ENCODE assay signal across 8 mouse cellular contexts in genomic region chr11:101468731-101469130, GRCm38 (mm10). TPM values are rescaled to one million over a fixed set of nuclear protein-coding genes. Genes with fewer than 3 reads are reported as not detected.
DNase-seq lines count a peak whose midpoint lies in the region; ATAC-seq and TF ChIP-seq lines count a peak whose summit lies in the region.

No protein-coding gene starts in this region.

- peak overlapping the region; percentile 98 for H3K4me2 ChIP-seq in heart, embryonic 11.5 days
- H3K4me2 ChIP-seq in hindbrain, embryonic 11.5 days (replicated peaks; ENCODE audit: low read depth, low read length): peak overlapping the region; percentile 64
- H3K4me2 ChIP-seq in midbrain, embryonic 12.5 days (replicated peaks): peak overlapping the region; percentile 76

- peak overlapping the region; percentile 57 for H3K27ac ChIP-seq in heart, embryonic 11.5 days (ENCODE audit: low read depth, low read length)
- no peak overlapping the region for H3K27ac ChIP-seq in ES-Bruce4 (ENCODE audit: insufficient read depth, low read length)
- peak overlapping the region; percentile 92 for H3K27ac ChIP-seq in hindbrain, embryonic 11.5 days (ENCODE audit: low read depth, low read length)
- peak overlapping the region; percentile 90 for H3K27ac ChIP-seq in midbrain, embryonic 12.5 days (replicated peaks)

- intact Hi-C loops in heart, postnatal 10 days (cut with DNase I): loop anchor here (5.0 kb wide), 1 partner anchor 84 kb away; the partner anchor contains the start of genes Brca1 and Nbr1

- TF ChIP-seq EP300 in ES-Bruce4 (IDR thresholded peaks at IDR 0.05; ENCODE audit: insufficient read depth, low read depth, low read length): no peak

- 5% methylated on average over 13 of the region's 13 CpGs for WGBS in heart, embryonic 11.5 days (ENCODE audit: insufficient replicate concordance)
- 7% methylated on average over 13 of the region's 13 CpGs for WGBS in hindbrain, embryonic 11.5 days
- 4% methylated on average over 13 of the region's 13 CpGs for WGBS in midbrain, embryonic 12.5 days

- H3K36me3 ChIP-seq in heart, embryonic 11.5 days (ENCODE audit: control insufficient read depth, insufficient read depth, low read length): no peaks in the 10 kb centered on the region
- H3K36me3 ChIP-seq in ES-Bruce4 (ENCODE audit: control insufficient read depth, insufficient read depth, low read length, poor library complexity, severe bottlenecking): no peaks in the 10 kb centered on the region
- no peaks in the 10 kb centered on the region for H3K36me3 ChIP-seq in hindbrain, embryonic 11.5 days (ENCODE audit: control insufficient read depth, insufficient read depth, low read length)
- peaks cover 12% of the 10 kb centered on the region for H3K36me3 ChIP-seq in midbrain, embryonic 12.5 days

- peak overlapping the region; percentile 68 for H3K4me3 ChIP-seq in heart, embryonic 11.5 days (ENCODE audit: low read depth, low read length)
- H3K4me3 ChIP-seq in ES-Bruce4 (ENCODE audit: low read depth, low read length): peak overlapping the region; percentile 86
- peak overlapping the region; percentile 90 for H3K4me3 ChIP-seq in hindbrain, embryonic 11.5 days (ENCODE audit: low read depth, low read length)
- peak overlapping the region; percentile 78 for H3K4me3 ChIP-seq in midbrain, embryonic 12.5 days

- no peaks in the 10 kb centered on the region for H3K27me3 ChIP-seq in heart, embryonic 11.5 days (ENCODE audit: control insufficient read depth, insufficient read depth, low read length)
- no peaks in the 10 kb centered on the region for H3K27me3 ChIP-seq in ES-Bruce4 (ENCODE audit: control insufficient read depth, insufficient read depth, low read length, poor library complexity, severe bottlenecking)
- no peaks in the 10 kb centered on the region for H3K27me3 ChIP-seq in hindbrain, embryonic 11.5 days (ENCODE audit: control insufficient read depth, insufficient read depth, low read length)
- peaks cover 3% of the 10 kb centered on the region; the same call in 1 of the 2 replicates for H3K27me3 ChIP-seq in midbrain, embryonic 12.5 days

- DNase-seq in heart, postnatal 10 days: no peak
- no peak for DNase-seq in hindbrain, embryonic 11.5 days (ENCODE audit: low spot score)
- no peak for DNase-seq in adrenal gland, postnatal 25 days
- DNase-seq in spleen, adult 12 weeks (ENCODE audit: low spot score): no peak
- DNase-seq in frontal cortex, adult 2 months (ENCODE audit: extremely low spot score in 1 of 2, low spot score in 1 of 2): no peak

- TF ChIP-seq POLR2A in ES-Bruce4 (IDR thresholded peaks at IDR 0.05; ENCODE audit: insufficient read depth, low read length): no peak

- H3K9me3 ChIP-seq in heart, embryonic 11.5 days (replicated peaks; ENCODE audit: control insufficient read depth, low read length): no peaks in the 10 kb centered on the region
- no peaks in the 10 kb centered on the region for H3K9me3 ChIP-seq in ES-Bruce4 (replicated peaks; ENCODE audit: control insufficient read depth, insufficient read depth, low read length, poor library complexity, severe bottlenecking)
- H3K9me3 ChIP-seq in hindbrain, embryonic 11.5 days (ENCODE audit: control insufficient read depth, low read length): no peaks in the 10 kb centered on the region
- H3K9me3 ChIP-seq in midbrain, embryonic 12.5 days: no peaks in the 10 kb centered on the region

- H3K9ac ChIP-seq in heart, embryonic 11.5 days (ENCODE audit: low read depth, low read length): peak overlapping the region; percentile 83
- H3K9ac ChIP-seq in ES-Bruce4 (ENCODE audit: low read depth, poor library complexity, severe bottlenecking): peak overlapping the region; percentile 91
- peak overlapping the region; percentile 95 for H3K9ac ChIP-seq in hindbrain, embryonic 11.5 days (ENCODE audit: low read depth, low read length)
- peak overlapping the region; percentile 83 for H3K9ac ChIP-seq in midbrain, embryonic 12.5 days (replicated peaks)

- no peak for ATAC-seq in heart, embryonic 11.5 days (replicated peaks; ENCODE audit: insufficient number of reproducible peaks, low FRiP score, low TSS enrichment)
- ATAC-seq in hindbrain, embryonic 11.5 days (ENCODE audit: low FRiP score): peak; percentile 2; the same call in 1 of the 2 replicates
- no peak for ATAC-seq in midbrain, embryonic 12.5 days (ENCODE audit: low FRiP score, low read depth)

- H3K4me1 ChIP-seq in heart, embryonic 11.5 days (ENCODE audit: control insufficient read depth, insufficient read depth, low read length): peaks cover 32% of the 10 kb centered on the region
- peaks cover 6% of the 10 kb centered on the region for H3K4me1 ChIP-seq in ES-Bruce4 (ENCODE audit: control insufficient read depth, insufficient read depth, low read length)
- peaks cover 19% of the 10 kb centered on the region for H3K4me1 ChIP-seq in hindbrain, embryonic 11.5 days (replicated peaks; ENCODE audit: control insufficient read depth, insufficient read depth, low read length)
- H3K4me1 ChIP-seq in midbrain, embryonic 12.5 days: peaks cover 50% of the 10 kb centered on the region

- no peak for TF ChIP-seq CTCF in ES-Bruce4 (IDR thresholded peaks at IDR 0.05; ENCODE audit: low read depth, low read length)

RNA-seq across cellular contexts. Expression of gene Vat1, which starts 2.7 kb away (rescaled TPM):
- 26.5 and 31.7 TPM in 2 replicates for polyA plus RNA-seq in heart, embryonic 11.5 days (2014; fragmentation: Nextera tagmentation; extraction: Ambion mirVana)
- total RNA-seq in heart, postnatal 10 days (2021): 10 to 100 TPM; 50.1 to 50.4 TPM
- polyA plus RNA-seq in ES-Bruce4 (2011; ENCODE audit: insufficient read depth, insufficient read length, low read depth, missing spikeins): 91.2 and 101 TPM in 2 replicates
- polyA plus RNA-seq in hindbrain, embryonic 11.5 days (2014; fragmentation: Nextera tagmentation; extraction: Ambion mirVana): 74.5 and 89.4 TPM in 2 replicates
- polyA plus RNA-seq in midbrain, embryonic 12.5 days (2016; fragmentation: Nextera tagmentation; extraction: Ambion mirVana): 69.3 and 73.0 TPM in 2 replicates
- total RNA-seq in adrenal gland, postnatal 25 days (2021): 104 and 112 TPM in 2 replicates
- polyA plus RNA-seq in frontal cortex, adult 2 months (2012; rRNA removed): 41.3 and 41.4 TPM in 2 replicates

RNA-seq across cellular contexts. Expression of gene Rnd2, which starts 3.9 kb away (rescaled TPM):
- 17.5 and 22.3 TPM in 2 replicates for polyA plus RNA-seq in heart, embryonic 11.5 days (2014; fragmentation: Nextera tagmentation; extraction: Ambion mirVana)
- total RNA-seq in heart, postnatal 10 days (2021): 1 to 10 TPM; 6.5 to 8.4 TPM
- polyA plus RNA-seq in ES-Bruce4 (2011; ENCODE audit: insufficient read depth, insufficient read length, low read depth, missing spikeins): 11.2 and 11.4 TPM in 2 replicates
- 88.0 and 127 TPM in 2 replicates for polyA plus RNA-seq in hindbrain, embryonic 11.5 days (2014; fragmentation: Nextera tagmentation; extraction: Ambion mirVana)
- 89.5 and 92.3 TPM in 2 replicates for polyA plus RNA-seq in midbrain, embryonic 12.5 days (2016; fragmentation: Nextera tagmentation; extraction: Ambion mirVana)
- total RNA-seq in adrenal gland, postnatal 25 days (2021): 8.1 and 11.1 TPM in 2 replicates
- 155 and 173 TPM in 2 replicates for polyA plus RNA-seq in frontal cortex, adult 2 months (2012; rRNA removed)

RNA-seq across cellular contexts. Expression of gene Ifi35, which starts 20.5 kb away (rescaled TPM):
- 10.2 and 11.8 TPM in 2 replicates for polyA plus RNA-seq in heart, embryonic 11.5 days (2014; fragmentation: Nextera tagmentation; extraction: Ambion mirVana)
- 10 to 100 TPM; 12.9 to 13.7 TPM for total RNA-seq in heart, postnatal 10 days (2021)
- polyA plus RNA-seq in ES-Bruce4 (2011; ENCODE audit: insufficient read depth, insufficient read length, low read depth, missing spikeins): 6.7 and 9.0 TPM in 2 replicates
- polyA plus RNA-seq in hindbrain, embryonic 11.5 days (2014; fragmentation: Nextera tagmentation; extraction: Ambion mirVana): 4.5 and 5.0 TPM in 2 replicates
- polyA plus RNA-seq in midbrain, embryonic 12.5 days (2016; fragmentation: Nextera tagmentation; extraction: Ambion mirVana): 3.0 and 3.9 TPM in 2 replicates
- 33.5 and 39.5 TPM in 2 replicates for total RNA-seq in adrenal gland, postnatal 25 days (2021)
- 9.0 and 9.1 TPM in 2 replicates for polyA plus RNA-seq in frontal cortex, adult 2 months (2012; rRNA removed)

RNA-seq across cellular contexts. Expression of gene Rpl27, which starts 26.6 kb away (rescaled TPM):
- polyA plus RNA-seq in heart, embryonic 11.5 days (2014; fragmentation: Nextera tagmentation; extraction: Ambion mirVana): 286 and 315 TPM in 2 replicates
- 10 to 100 TPM; 63.3 to 68.3 TPM for total RNA-seq in heart, postnatal 10 days (2021)
- polyA plus RNA-seq in ES-Bruce4 (2011; ENCODE audit: insufficient read depth, insufficient read length, low read depth, missing spikeins): 1,188 and 1,249 TPM in 2 replicates
- 387 and 395 TPM in 2 replicates for polyA plus RNA-seq in hindbrain, embryonic 11.5 days (2014; fragmentation: Nextera tagmentation; extraction: Ambion mirVana)
- 310 and 319 TPM in 2 replicates for polyA plus RNA-seq in midbrain, embryonic 12.5 days (2016; fragmentation: Nextera tagmentation; extraction: Ambion mirVana)
- 74.2 and 91.6 TPM in 2 replicates for total RNA-seq in adrenal gland, postnatal 25 days (2021)
- 480 and 588 TPM in 2 replicates for polyA plus RNA-seq in frontal cortex, adult 2 months (2012; rRNA removed)

RNA-seq across cellular contexts. Expression of gene Ptges3l, which starts 43.6 kb away (rescaled TPM):
- polyA plus RNA-seq in heart, embryonic 11.5 days (2014; fragmentation: Nextera tagmentation; extraction: Ambion mirVana): 75.3 and 82.6 TPM in 2 replicates
- total RNA-seq in heart, postnatal 10 days (2021): 10 to 100 TPM; 37.4 to 39.7 TPM
- polyA plus RNA-seq in ES-Bruce4 (2011; ENCODE audit: insufficient read depth, insufficient read length, low read depth, missing spikeins): not detected in 2 replicates
- polyA plus RNA-seq in hindbrain, embryonic 11.5 days (2014; fragmentation: Nextera tagmentation; extraction: Ambion mirVana): 3.1 and 3.5 TPM in 2 replicates
- 2.3 and 3.1 TPM in 2 replicates for polyA plus RNA-seq in midbrain, embryonic 12.5 days (2016; fragmentation: Nextera tagmentation; extraction: Ambion mirVana)
- 3.2 and 3.9 TPM in 2 replicates for total RNA-seq in adrenal gland, postnatal 25 days (2021)
- polyA plus RNA-seq in frontal cortex, adult 2 months (2012; rRNA removed): 4.1 and 6.6 TPM in 2 replicates
